In the genomic region with DNA sequence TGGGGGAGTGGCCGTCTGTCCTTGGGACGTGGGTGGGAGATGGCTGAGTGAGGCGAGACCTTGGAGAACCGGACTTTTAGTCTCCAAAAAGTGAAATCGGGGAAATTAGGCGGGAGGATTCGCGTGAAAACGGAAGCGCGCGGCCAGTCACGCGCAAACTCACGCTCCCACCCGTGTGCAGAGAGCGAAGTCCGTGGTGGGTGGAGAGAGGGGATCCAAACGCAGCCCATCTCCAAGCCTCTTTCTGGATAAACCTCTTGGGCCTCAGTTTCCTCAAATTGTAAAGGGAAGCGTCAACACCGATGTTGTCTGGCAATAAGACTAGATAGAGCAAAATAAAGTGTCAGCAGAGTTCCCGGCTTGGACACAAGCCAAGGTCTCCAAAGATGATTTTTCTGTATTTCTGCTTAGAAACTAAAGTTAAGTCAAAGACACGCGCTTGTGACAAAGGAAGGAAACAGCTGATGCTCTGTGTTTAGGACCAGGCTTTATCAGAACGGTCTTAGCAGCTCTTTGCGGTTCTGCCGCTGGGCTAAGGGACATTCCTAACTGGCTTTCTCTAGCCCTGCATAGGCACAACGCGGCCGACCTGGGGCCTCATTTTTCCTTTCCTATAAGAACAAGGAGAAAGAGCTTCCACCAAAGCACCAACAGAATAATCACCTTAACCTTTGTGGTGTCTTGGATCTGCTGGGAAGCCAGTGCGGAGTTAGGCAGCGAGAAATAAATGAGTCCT, we compare ENCODE assay signal across 7 mouse cellular contexts. TPM values are rescaled to one million over a fixed set of nuclear protein-coding genes. Genes with fewer than 3 reads are reported as not detected.
DNase-seq lines count a peak whose midpoint lies in the region; ATAC-seq lines count a peak whose summit lies in the region.

No protein-coding gene starts in this region.

- H3K9me3 ChIP-seq in megakaryocyte, embryonic 14.5 days, result peaks cover 22% of the 10 kb centered on the region
- H3K9me3 ChIP-seq in liver, embryonic 16.5 days (replicated peaks; ENCODE audit: control insufficient read depth, low read length), result no peaks in the 10 kb centered on the region

- H3K4me2 ChIP-seq in liver, embryonic 16.5 days (ENCODE audit: low read depth, low read length), result peak overlapping the region; percentile 70

- no peak overlapping the region for H3K27ac ChIP-seq in liver, embryonic 16.5 days (ENCODE audit: low read length)

- peak overlapping the region; percentile 91 for H3K4me3 ChIP-seq in megakaryocyte, embryonic 14.5 days (replicated peaks)
- H3K4me3 ChIP-seq in liver, embryonic 16.5 days (ENCODE audit: low read depth, low read length), result peak overlapping the region; percentile 61

- ATAC-seq in megakaryocyte, adult 5-6 weeks (ENCODE audit: poor library complexity, severe bottlenecking), result no peak
- ATAC-seq in liver, embryonic 16.5 days (ENCODE audit: low read depth), result no peak

- intact Hi-C loops in left cerebral cortex, postnatal 10 days (cut with DNase I), result loop anchor here (10.0 kb wide), 1 partner anchor 160 kb away; no protein-coding TSS in a partner anchor

- peaks cover 31% of the 10 kb centered on the region for H3K4me1 ChIP-seq in megakaryocyte, embryonic 14.5 days
- H3K4me1 ChIP-seq in liver, embryonic 16.5 days (ENCODE audit: control insufficient read depth, low read depth, low read length), result no peaks in the 10 kb centered on the region; the same call in 1 of the 2 replicates

- H3K9ac ChIP-seq in liver, embryonic 16.5 days (ENCODE audit: low read depth, low read length), result no peak overlapping the region; the same call in 1 of the 2 replicates

- peaks cover 65% of the 10 kb centered on the region for H3K27me3 ChIP-seq in megakaryocyte, embryonic 14.5 days (replicated peaks)
- H3K27me3 ChIP-seq in liver, embryonic 16.5 days (ENCODE audit: control insufficient read depth, insufficient read depth, low read depth, low read length), result peaks cover 49% of the 10 kb centered on the region

- WGBS in liver, embryonic 16.5 days (ENCODE audit: insufficient replicate concordance), result under 1% methylated on average over 32 of the region's 32 CpGs

- H3K36me3 ChIP-seq in megakaryocyte, embryonic 14.5 days (replicated peaks; ENCODE audit: low read length), result no peaks in the 10 kb centered on the region
- no peaks in the 10 kb centered on the region for H3K36me3 ChIP-seq in liver, embryonic 16.5 days (ENCODE audit: control insufficient read depth, insufficient read depth)

- peak; percentile 29 for DNase-seq in embryo, embryonic 9.5 days (ENCODE audit: extremely low spot score)
- peak; percentile 29 for DNase-seq in heart, postnatal 4 days
- no peak for DNase-seq in left cerebral cortex, postnatal 10 days (ENCODE audit: extremely low spot score in 1 of 2, low spot score in 2 of 2)
- DNase-seq in layer of hippocampus, adult 9-11 months, result no peak

RNA-seq across cellular contexts. Expression of gene Mast4, which starts 0.6 kb away (rescaled TPM):
- polyA plus RNA-seq in megakaryocyte, embryonic 14.5 days (2012; ENCODE audit: insufficient read depth, low replicate concordance), result 3.5 and 3.7 TPM in 2 replicates
- total RNA-seq in megakaryocyte, adult 5-6 weeks (2015), result 1.2 and 2.2 TPM in 2 replicates
- total RNA-seq in megakaryocyte, adult 5-6 weeks (2017), result 0.12 and 0.26 TPM in 2 replicates
- total RNA-seq in heart, postnatal 4 days (2021), result 10 to 100 TPM; 80.4 to 89.0 TPM
- 2.5 and 2.6 TPM in 2 replicates for polyA plus RNA-seq in liver, embryonic 16.5 days (2015; fragmentation: Nextera tagmentation; extraction: Ambion mirVana)
- 10 to 100 TPM; 32.6 to 35.0 TPM for total RNA-seq in left cerebral cortex, postnatal 10 days (2021)

Comparison
In these comparisons a context has a peak if more than half of its experiments do, and no peak if none do; other contexts are left out.
1. DNase-seq: peak in embryo, embryonic 9.5 days (single experiment) and heart, postnatal 4 days (single experiment); none in left cerebral cortex, postnatal 10 days (0 of 2) and layer of hippocampus, adult 9-11 months (single experiment).
2. RNA of gene Mast4, which starts 0.6 kb away (total RNA-seq): 80.4 to 89.0 TPM in heart, postnatal 4 days and 32.6 to 35.0 TPM in left cerebral cortex, postnatal 10 days; 0.12 to 2.2 TPM in megakaryocyte, adult 5-6 weeks; every median in the first group is over 10 times any median in the second.